Mouse (Mus musculus) gastrocnemius, adult 18-20 months (tissue): Measurements from ENCODE around the gene Tex30. TPM values are rescaled to one million over a fixed set of nuclear protein-coding genes. Genes with fewer than 3 reads are reported as not detected.
"Not testable (repeated sequence)": the region's sequence is repeated elsewhere in the genome, so short reads cannot be mapped to it uniquely, and the experiment has no call there.

Experiments used
- DNase-seq: peaks from one replicate; pipeline ENCODE4 v3.0.0; 2021; ENCODE audit warnings: low spot score
- long read RNA-seq, 2 experiments: library from polyadenylated mRNA; stranded (forward); transcript quantifications; one replicate each; pipeline ENCODE4 v2.0.0; 2021
- total RNA-seq, 2 experiments: library from RNA; stranded (reverse); gene quantifications; 2 replicates each; pipeline ENCODE4 v1.2.3; 2021

The Tex30 gene
- total RNA-seq = 1 to 10 TPM; 3.8 to 5.6 TPM
- long read RNA-seq, experiment 1, partial matches to known transcripts = 0 of 3 reads
- long read RNA-seq, experiment 1, other reads (novel, unspliced or antisense) = 0 of 3 reads
- long read RNA-seq, experiment 2, partial matches to known transcripts = 0 of 4 reads
- long read RNA-seq, experiment 2, other reads (novel, unspliced or antisense) = 2 of 4 reads

DNA sequence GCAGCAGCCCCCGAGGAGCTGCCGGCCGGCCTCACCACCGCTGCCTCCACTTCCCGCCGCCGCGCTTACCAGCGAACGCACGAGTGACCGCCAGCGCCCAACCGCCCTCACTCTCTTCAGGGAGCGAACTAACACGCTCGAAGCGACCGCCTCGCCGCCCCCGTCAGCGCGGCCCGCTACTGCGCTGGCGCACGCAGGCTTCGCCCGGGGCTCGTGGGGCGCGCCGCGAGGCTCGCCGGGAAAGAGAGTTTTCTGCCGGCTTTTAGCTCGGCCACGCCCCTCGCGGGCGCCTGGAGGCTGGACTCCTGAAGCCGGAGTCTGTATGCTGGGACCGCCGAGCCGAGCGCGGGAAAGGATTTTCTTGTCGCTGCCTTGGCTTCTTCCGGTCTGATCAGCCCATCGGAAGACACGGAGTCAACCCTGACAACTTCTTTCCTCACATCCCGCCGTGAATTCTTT, at the start of gene Tex30:
Tex30 (minus strand) TSS at position 183 of the 459 bp plus-strand sequence.
- DNase-seq = peak; percentile 91

DNA sequence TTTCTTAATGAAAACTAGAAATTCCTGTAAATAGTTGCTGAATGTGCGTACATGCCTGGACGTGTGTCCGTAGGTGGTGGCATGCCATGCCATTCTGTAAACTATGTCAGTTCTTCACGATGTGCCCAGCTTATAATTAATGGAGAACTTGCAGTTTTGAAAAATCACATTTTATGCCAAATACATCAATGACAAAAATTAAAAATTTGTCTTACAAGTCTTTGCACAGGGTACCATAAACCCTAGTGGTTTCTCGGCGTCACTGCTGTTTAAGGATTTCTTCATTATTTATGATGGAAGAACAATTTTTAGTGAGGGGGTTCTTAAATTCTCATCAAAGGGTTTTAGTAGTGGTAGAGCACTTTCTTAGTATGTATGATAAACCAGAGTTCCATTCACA, 46.5 kb upstream of the Tex30 start:
- no peak for DNase-seq

DNA sequence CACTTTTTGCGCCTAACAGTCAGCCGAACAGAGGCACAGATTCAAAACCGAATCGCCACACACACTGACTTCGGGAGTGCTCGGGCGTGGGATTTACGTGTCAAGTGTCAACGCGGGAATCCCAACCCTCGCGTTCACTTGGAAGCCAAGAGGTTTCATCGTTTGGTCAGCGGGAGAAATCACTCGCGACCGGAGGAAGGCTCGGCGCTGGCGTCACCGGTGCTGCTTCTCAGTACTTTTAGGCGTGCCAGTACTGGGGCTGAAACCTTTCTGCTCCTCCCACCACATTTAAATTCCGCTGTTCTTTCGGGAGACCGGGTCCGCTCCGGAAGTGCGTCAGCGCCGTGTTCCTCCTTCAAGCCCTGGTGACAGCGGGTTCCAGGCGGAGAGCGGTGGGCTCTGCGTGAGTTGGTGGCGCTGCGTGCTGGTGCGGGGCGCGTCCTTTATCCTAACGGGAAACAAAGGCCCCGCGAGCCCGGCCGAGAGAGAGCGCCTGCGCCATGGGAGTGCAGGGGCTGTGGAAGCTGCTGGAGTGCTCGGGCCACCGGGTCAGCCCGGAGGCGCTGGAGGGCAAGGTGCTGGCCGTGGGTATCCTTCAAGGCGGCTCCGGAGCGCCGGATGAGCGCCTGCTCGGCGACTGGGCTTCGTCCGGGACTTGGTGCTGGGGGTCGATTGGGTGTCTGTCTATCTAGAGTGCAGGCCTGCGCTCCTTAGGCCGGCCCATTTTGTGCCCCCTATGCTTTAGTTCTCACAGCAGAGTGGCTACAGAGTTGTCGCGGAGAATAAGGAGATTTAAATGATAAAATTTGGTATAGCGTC, 45.5 kb upstream of the Tex30 start, which contains the start of gene Ercc5:
Ercc5 (plus strand) TSS at position 182 of the 819 bp plus-strand sequence.
- peak; percentile 89 for DNase-seq

DNA sequence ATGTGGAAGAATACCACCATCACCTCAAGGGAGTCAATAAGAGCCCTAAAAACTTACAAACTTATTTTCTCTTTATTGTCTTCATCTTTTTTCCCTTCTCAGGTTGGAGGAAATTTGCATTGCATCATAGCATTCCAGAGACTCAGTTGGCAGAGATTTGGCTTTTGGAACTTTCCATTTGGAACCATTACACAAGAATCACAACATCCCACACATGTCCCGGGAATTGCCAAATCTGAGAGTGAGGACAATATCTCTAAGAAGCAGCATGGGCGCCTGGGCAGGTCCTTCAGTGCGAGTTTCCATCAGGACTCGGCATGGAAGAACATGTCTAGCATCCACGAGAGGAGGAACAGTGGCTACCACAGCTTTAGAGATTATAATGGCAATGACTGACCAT, 40.5 kb upstream of the Tex30 start:
- no peak for DNase-seq

DNA sequence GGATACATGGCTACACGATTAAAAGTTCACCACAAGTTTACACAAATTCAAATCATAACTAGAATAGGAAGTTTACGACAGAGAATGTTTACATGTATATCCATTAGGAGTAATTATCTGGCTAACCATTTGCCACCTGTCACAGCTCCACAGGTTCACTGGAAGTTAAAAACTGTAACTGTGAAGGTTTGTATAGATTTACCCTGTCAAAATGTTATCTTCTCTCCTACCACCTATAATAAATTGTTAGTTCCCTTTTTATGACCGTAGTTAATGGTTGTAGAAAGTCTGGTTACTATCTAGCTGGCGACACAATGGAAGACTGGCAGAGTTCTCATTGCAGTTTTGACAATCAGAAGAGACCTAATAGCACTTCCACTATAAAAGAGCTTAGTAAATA, 38.0 kb upstream of the Tex30 start:
- DNase-seq = no peak

DNA sequence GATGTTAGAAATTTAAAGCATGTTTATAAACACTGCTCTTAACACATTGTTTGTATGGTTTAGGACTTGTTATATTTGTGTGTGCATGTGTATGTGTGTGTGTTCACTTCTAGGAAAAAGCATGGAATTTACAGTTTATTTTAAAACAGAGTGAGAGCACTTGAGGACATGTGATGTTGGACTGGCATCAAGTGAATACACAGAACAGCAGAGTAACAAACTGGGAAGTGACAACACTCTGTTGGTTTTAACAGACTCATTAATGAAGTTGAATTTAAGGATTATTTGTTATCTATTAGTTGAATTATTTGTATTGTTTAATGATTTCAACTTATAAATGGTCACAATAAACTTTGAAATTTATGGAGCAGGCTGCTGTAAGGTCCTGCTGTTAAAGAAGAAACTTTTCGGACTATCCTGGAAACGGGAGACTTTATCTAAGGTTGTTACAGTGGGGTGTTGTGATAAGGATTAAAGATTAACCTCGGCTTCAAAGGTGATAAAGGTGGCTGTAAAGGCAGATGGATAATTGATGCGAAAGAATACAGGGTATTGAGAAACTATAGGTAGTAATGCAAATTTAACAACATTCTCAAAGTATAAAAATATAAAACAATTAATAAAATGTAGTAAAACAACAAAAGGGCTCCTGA, 27.8 kb upstream of the Tex30 start:
- no peak for DNase-seq

DNA sequence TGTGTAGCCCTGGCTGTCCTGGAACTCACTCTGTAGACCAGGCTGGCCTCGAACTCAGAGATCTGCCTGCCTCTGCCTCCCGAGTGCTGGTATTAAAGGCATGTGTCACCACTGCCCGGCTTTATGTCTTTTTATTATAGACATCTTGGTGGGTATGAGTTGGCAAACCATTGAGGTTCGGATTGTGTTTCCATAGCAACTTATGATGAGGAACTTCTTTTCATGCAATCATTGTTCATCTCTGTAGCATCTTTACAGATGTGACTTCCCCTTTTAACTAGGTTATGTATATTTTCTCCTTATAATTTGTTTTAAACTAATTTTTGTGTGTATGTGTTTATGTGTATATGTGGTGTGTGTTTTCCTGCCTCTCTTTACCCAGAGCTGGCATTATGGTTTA, 23.3 kb upstream of the Tex30 start:
- DNase-seq = no peak

DNA sequence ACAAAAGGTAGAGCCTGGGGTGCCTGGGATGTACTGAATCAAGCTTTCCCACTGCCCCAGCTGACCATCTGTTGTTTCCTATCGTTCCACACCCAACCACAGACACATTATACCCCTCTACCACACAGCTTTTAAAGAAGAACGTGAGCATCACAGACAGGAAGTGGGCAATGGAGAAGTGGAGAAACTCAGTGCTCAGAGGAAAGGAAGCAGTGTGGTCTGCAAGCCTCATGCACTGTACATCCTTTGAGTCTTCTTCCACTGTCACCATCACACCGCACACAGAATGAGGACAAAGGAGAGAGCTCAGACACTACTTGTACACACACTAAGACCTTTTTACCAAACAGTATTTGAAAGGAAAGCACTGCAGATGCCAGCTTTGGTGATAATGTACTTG, 20.0 kb upstream of the Tex30 start:
- no peak for DNase-seq

DNA sequence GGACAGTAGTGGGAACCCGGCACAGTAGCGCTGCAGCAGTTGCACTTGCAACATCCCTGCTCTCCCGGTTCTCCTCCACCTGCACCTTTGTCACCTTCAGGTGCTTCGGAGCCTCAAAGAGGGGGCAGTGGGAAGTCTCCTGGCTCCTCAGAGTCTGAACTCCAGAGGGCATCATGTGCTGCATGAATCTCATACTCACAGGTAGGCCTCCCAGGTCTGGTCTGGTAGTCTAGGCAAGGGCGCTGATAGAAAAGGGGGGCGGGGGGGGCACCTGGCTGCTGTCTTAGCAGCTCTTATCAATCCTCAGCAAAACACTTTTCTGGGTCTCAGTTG, 17.8 kb upstream of the Tex30 start:
- no peak for DNase-seq

DNA sequence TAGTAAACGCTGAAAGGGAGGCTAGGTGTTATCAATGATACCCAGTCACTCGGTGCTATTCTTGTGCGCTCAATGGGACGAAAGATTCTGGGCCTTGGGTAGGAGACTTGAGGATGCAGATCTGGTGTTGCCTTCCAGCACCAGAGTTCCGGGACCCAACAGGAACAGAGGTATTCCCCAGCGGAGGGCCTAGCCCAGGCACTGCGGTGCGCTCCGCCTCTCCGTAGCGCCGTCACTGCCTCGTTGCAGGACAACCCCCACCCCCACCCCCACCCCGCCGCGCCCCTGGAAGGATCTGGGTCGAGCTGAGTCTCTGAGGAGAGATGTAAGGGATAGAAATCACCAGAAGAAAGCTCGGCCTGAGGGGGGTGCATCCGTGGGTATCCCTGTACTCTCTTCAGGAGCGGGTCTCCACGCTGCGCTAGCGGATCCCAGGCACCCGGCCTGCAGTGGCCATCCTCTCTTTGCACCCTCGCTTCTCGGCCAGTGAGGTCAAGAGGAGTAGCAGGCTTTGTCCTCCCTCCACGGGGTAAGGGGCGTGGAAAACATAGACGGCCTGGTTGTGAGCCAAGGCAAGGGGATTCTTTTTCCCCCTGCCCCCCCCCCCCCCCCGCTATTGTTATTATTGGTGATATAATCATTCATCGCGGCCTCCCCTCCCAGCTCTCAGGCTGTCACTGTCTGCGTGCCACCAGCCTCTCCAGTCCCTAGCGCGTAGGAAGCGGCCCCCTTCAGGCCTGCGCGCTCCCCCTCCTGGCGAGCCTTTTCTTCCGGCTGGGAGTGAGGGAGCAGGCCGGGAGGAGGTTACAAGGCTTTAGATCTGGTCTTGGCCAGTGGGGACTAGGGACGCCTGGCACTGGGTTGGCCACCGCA, 17.2 kb upstream of the Tex30 start:
- DNase-seq = peak; percentile 75

DNA sequence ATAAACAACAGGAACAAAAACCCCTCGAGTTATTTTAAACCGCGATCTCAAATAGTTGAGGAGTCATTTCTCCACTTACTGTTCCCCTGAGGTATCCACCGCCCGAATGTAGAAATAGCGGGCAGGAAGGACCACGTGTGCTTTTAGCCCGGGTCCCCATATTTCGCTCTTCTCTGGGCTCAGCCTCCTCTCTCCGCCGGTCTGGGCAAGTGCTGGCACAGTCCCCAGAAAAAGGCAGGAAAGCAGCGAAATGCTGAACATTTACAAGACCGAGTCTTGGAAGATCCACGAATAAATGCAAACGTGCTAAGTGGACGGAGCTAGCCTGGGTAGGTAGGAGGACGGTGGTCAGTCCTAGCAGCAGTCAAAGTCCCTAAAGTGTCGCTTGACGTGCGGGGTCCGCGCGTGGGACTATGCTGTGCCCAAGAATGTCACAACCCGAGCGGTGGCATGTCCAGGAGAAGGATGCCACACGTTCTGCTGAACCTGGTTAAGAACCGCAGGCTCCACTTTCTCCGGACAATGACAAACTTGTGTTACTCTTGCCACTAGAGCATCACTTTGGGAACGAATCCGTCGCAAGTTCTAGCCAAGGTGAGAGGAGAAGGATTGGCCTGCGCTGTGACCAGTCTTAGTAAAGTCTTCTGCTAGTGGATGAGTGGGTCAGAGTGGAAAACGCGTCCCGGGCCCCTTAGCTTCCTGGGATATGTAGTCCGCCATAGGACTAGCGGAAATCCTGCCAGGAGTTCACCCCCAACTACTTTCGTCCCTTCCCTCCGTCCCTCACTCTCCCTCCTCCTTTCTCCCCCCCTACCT, 16.2 kb upstream of the Tex30 start, which contains the start of the genes Kdelc1 and Bivm:
Kdelc1 (minus strand) TSS at position 570 of the 816 bp plus-strand sequence.
Bivm (plus strand) TSS at position 719 of the 816 bp plus-strand sequence.
- peak; percentile 92 for DNase-seq

DNA sequence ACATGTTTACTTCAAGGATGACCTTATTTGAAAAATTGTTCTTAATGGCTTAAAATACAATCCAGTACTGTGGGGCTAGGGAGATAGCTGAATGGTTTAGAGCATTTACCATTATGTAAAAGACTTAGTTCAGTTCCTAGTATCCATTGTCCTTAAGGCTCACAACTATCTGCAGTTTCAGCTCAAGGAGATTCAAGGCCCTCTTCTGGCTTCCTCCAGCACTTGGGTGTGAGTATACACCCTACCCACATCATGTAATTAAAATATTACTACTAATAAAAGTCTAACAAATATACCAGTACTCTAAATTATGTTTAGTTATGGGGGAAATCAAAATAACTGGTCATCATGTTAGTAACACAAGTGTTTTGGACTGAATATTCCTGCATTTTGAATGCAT, 15.3 kb upstream of the Tex30 start:
- DNase-seq = no peak

DNA sequence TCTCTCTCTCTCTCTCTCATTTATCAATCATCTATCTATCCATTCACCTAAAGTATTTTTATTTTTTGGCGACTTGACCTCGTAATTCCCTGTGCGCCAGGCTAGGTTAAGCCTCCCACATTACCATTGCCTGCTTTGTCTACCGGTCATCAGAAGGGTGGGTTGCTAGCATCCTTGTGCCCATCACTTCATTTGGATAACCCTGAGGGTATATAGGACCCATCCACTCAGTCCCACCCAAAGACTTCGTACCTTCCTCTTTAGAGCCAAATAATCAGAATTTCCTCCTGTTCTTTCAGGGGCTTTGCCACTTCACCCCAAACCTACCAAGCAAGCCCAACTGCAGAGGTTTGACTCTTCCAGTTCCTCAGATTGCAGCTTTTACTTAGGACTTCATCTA, 698 bp upstream of the Tex30 start:
- no peak for DNase-seq

DNA sequence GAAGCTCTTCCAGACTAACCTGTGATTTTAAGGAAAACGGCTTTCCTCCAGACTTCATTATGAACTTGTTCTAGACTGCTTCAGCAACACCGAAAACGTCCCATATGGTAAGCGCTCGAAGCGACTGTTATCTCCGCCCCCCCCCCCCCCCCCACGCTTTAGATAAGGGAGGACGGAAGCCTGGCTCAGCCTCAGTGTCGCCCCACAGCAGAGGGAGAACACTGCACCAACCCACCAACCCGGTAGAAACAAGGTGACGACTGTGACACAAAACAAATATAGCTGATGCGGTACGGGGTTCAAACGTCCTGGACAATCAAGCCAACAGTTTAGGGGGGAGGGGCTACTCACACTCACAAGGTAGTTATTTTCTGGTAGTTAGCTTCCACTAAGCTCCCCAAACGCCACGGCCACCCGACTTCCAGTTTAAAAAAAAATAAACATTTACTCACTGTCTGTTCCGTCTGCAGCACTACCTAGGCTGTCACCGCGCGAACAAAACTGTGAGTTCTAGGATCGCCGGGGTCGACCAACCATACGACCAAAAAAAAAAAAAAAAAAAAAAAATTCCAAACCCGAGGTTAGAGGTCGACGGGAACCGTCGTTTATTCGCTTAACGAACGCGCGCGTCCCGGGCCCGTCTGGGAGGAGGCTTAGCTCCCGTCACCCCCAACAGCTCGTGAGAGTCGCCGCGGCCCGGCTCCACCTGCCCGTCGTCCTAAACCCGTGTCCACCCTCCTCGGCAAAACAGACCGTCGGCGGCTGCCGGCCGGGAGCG, 604 bp downstream of the Tex30 start:
- peak; percentile 9 for DNase-seq

DNA sequence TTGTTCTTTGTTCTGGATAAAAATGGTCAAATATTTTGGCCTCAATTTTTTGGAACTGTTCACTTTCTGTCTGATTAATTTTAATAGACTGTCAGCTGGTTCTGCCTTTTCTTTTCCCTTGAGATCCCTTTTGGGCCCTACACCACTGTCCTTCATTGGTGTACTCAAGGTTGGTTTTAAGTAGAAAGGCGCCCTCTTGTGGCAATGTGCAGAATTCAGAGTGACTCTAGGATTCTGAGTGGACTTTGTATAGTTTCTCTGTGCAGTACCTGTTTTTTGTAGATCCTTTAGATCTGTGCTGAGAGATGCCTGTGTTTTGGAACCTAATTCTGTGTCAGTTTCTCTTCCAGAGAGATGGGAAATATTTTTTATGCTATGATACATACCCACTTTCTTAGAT, 37.6 kb downstream of the Tex30 start:
- DNase-seq = peak; percentile 51

DNA sequence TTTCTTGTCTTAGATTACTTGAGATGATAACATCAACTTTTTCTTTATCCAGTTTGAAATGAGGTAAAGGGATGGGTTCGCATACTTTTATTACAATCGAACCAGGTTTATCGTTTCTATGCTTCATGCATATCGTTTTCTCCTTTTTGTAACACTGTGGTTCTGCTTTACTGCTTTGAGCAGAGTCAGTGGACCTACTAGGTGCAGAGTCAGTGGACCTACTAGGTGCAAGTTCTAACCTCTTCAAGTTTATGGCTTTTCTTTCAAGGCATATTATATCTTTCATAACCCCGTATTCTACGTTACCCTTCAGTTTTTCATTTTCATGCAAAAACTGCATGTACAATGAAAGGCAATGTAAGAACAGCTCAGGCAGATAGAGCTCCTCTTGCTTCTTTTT, 38.8 kb downstream of the Tex30 start:
- no peak for DNase-seq

DNA sequence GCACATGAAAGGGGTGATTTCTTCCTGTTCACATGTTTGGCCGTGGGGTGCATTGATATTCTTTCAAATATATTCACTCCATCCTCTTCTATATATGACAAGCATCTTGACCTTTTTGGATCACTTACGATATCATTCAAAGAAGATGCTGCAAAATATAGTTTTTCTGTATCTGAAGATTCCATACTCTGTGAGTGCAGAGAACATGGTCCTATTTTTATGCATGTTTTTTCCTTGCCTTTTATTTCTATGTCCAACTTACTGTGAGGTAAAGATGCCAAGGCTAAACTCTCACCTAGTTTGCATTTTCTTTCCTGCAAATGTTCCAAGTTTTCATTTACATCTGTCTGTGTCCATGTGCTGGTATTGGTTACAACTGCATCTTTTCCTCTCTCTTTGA, 40.4 kb downstream of the Tex30 start, which contains the start of gene Gm8251:
Gm8251 (minus strand) TSS at position 101 of the 400 bp plus-strand sequence.
- DNase-seq = no peak

DNA sequence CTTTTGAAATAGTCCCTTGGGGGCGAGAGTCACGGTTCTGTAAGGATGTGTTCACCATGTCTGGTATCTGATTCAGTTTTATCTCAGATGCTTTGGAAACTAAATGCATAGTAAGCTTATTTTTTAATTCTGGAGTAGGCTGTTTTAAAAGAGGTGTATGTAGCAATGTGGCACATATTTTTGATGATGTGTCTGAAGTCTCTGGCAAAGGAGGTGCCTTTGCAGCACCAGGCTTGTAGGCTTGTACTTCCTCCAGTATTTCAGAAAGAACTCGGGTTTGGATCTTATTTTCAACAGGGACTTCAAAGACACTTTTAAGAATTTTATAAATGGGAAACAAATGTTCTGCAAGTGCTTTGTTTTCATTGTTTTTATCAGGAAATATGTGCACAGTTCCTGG, 44.4 kb downstream of the Tex30 start:
- no peak for DNase-seq

DNA sequence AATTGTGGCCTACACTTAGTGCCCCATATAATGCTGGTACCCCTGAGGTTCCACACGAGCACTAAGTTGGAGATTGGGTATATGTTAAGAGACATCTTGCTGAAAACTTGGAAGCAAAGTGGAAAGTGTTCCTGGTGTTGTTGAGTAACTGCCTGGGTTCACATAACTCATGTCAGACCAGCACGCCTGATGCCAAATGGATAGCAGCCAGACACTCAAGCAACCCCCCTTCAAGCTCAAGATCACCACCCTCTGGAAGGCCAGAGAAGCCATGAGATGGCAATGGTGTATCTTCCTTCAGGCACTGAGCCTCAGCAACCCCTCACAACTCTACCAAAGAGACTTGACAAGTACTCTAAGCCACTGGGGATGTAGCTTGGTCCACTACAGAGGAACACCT, 55.7 kb downstream of the Tex30 start:
- DNase-seq = no peak

DNA sequence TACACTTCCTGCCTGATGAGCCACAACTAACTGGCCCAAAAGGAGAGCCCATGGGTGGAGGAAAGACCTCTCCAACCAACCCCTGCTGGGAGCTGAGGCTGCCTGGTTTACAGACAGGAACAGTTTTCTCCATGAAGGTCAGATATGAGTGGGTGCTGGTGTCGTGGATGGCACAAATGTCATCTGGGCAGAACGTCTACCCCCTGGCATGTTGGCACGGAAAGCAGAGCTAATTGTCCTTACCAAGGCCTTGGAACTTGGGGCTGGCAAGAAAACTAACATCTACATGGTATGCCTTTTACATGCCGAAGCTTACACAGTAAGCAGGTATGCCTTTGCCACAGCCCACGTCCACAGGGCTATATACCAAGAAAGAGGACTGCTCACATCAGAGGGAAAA, 56.6 kb downstream of the Tex30 start:
- not testable (repeated sequence) for DNase-seq
